Mouse (Mus musculus) ES-E14 (cell line): Measurements from ENCODE around the gene Rnase12. TPM values are rescaled to one million over a fixed set of nuclear protein-coding genes. Genes with fewer than 3 reads are reported as not detected.

Experiments
- DNase-seq: peaks from one replicate; pipeline ENCODE4 v3.0.0-alpha.2; 2013; ENCODE audit warnings: low read depth, low spot score
- H3K27ac ChIP-seq: 2 replicates; pipeline ENCODE4 v1.5.1; 2012; ENCODE audit warnings: low read depth, mild to moderate bottlenecking, low read length, moderate library complexity, mixed read lengths; ENCODE audit not compliant: poor library complexity, insufficient read depth, severe bottlenecking
- H3K36me3 ChIP-seq: 2 replicates; pipeline ENCODE4 v1.6.1; 2012; ENCODE audit warnings: mild to moderate bottlenecking, low read length, moderate library complexity, mixed read lengths; ENCODE audit not compliant: control insufficient read depth, poor library complexity, insufficient read depth, severe bottlenecking
- H3K4me1 ChIP-seq, 2 experiments: fragments of 150-350 bp in 1 of 2; sonication (generic) in 1 of 2; 2 replicates each; pipeline ENCODE4 v1.6.1; 2012; ENCODE audit warnings: low read length in 2 of 2, mild to moderate bottlenecking in 1 of 2, mixed read lengths in 1 of 2; ENCODE audit not compliant: control insufficient read depth in 2 of 2, insufficient read depth in 2 of 2, poor library complexity in 1 of 2
- H3K4me3 ChIP-seq, 2 experiments: fragments of 150-350 bp in 1 of 2; sonication (generic) in 1 of 2; 2 replicates each; pipeline ENCODE4 v1.5.1; 2012; ENCODE audit warnings: low read length in 2 of 2, low read depth in 1 of 2, mild to moderate bottlenecking in 1 of 2, mixed read lengths in 1 of 2; ENCODE audit not compliant: insufficient read depth in 1 of 2, poor library complexity in 1 of 2, severe bottlenecking in 1 of 2
- H3K9ac ChIP-seq: 2 replicates; pipeline ENCODE4 v1.6.1; 2012; ENCODE audit warnings: low read depth, mild to moderate bottlenecking, low read length, mixed read lengths; ENCODE audit not compliant: poor library complexity, insufficient read depth, severe bottlenecking
- H3K9me3 ChIP-seq: fragments of 150-350 bp; sonication (generic); 2 replicates; pipeline ENCODE4 v1.6.1; 2012; ENCODE audit warnings: low read depth, mild to moderate bottlenecking, low read length; ENCODE audit not compliant: control insufficient read depth, insufficient read depth
- CHD2 ChIP-seq: IDR thresholded peaks from 2 replicates; pipeline ENCODE4 v1.6.1; 2014; ENCODE audit warnings: mild to moderate bottlenecking, low read depth, low read length, inconsistent platforms
- HCFC1 ChIP-seq: IDR thresholded peaks from 2 replicates; pipeline ENCODE4 v1.6.1; 2012; ENCODE audit warnings: low read length, inconsistent platforms, borderline replicate concordance; ENCODE audit not compliant: insufficient read depth
- MAFK ChIP-seq: IDR thresholded peaks from 2 replicates; pipeline ENCODE4 v1.6.1; 2014; ENCODE audit warnings: mild to moderate bottlenecking, low read depth, low read length, inconsistent platforms; ENCODE audit not compliant: insufficient read depth
- ZC3H11A ChIP-seq: IDR thresholded peaks from 2 replicates; pipeline ENCODE4 v1.6.1; 2012; ENCODE audit warnings: low read depth, mild to moderate bottlenecking, inconsistent platforms, low read length, borderline replicate concordance
- ZNF384 ChIP-seq: IDR thresholded peaks from 2 replicates; pipeline ENCODE4 v1.6.1; 2012; ENCODE audit warnings: low read depth, low read length, inconsistent platforms
- in situ Hi-C, 2 experiments: fragments of 600-800 bp; cut with MboI; formaldehyde crosslinking; loops; one replicate each; pipeline ENCODE4 v1.15.1; 2025; ENCODE audit warnings: low sequenced_read_pairs in 2 of 2, inconsistent platforms in 1 of 2; ENCODE audit not compliant: unreplicated experiment in 2 of 2
- total RNA-seq: library from RNA; depleted of rRNA; stranded (reverse); fragments of 300-350 nt; gene quantifications from 2 replicates; pipeline ENCODE4 v1.2.3, GENCODE M21; 2012

Gene Rnase12
- total RNA-seq, 1 experiment, result 0.36 TPM

DNA sequence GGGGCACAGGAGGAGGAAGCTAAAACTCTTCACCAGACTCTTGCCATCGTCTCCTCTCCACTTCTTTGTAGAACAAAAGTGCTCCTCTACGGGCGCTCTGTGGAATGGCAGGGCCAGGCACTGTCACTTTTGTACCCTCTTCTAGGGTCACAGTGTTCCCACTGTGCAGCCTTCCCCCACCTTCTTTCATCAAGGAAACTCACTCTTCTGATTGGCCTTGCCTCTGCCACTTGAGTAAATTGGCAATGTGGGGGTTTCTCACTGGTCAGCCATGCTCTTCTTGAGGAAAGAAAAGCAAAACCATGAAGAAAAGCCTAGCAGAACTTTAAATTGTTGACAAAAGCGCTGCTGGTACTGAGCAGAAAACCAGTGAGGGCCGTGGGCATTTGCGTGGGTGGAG, 15.7 kb downstream of the Rnase12 start, which contains the start of gene Rnase9:
TSS of gene Rnase9 (minus strand) at position 101 of the 400 bp plus-strand sequence.
- TF ChIP-seq CHD2 (no peak), MAFK (no peak), ZC3H11A (no peak), ZNF384 (no peak), HCFC1 (no peak)
- H3K4me1 ChIP-seq, result 0 out of 4 replicates have a peak, but pooled peaks cover 3 to 4% of the 10 kb centered on the region in 2 experiments
- no peaks in the 10 kb centered on the region for H3K9me3 ChIP-seq
- no peak within 1 kb of the TSS for H3K9ac ChIP-seq
- no peak for DNase-seq
- no peak within 1 kb of the TSS for H3K4me3 ChIP-seq
- in situ Hi-C loops, result no loop called here
- H3K36me3 ChIP-seq, result no peaks in the 10 kb centered on the region
- H3K27ac ChIP-seq, result no peak within 1 kb of the TSS

DNA sequence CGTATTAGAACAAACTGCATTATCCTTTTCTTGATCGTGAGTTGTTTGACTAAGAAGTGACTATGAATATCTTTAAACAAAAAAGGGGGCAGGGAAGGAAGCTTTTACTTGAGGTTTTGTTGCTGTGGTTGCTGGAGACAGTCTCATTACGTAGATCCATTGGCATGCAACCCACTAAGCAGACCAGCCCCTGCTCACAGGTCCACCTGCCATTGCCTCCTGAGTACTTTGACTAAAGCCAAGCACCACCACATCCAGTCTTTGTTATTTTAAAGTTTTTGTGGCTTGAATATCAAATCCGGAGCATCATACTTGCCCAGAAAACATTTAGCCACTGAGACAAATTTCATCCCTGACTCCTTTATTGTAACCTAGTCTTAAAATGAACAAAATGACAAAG, 21.2 kb downstream of the Rnase12 start:
- Histone ChIP-seq H3K36me3 (no peaks in the 10 kb centered on the region), H3K4me3 (no peak overlapping the region), H3K4me1 (0 out of 4 replicates have a peak, but pooled peaks cover 0 to 3% of the 10 kb centered on the region in 2 experiments), H3K27ac (no peak overlapping the region), H3K9me3 (no peaks in the 10 kb centered on the region), H3K9ac (no peak overlapping the region)
- TF ChIP-seq ZNF384, result no peak
- no peak for TF ChIP-seq CHD2
- TF ChIP-seq MAFK, result no peak
- TF ChIP-seq ZC3H11A, result no peak
- no peak for TF ChIP-seq HCFC1
- in situ Hi-C loops, result no loop called here
- DNase-seq, result no peak

DNA sequence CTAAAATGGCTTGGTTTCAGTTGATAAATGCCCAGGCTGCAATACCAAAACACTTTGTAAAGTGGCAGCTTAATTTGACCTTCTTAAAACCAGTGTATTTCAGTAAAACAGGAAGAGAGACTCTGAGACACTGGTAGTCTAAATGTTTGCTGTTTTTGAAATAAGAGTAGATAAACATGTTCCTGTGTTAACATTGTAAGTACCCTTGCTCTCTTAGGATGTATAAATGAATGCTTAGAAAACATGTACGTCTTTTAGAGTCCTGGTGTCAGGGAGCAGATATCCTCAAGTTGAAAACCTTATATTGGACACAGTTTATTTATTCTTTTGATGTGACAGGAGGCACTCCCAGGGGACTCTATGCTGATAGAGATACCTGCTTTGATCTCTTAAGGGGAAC, 22.3 kb downstream of the Rnase12 start:
- H3K9me3 ChIP-seq, result no peaks in the 10 kb centered on the region
- H3K36me3 ChIP-seq, result no peaks in the 10 kb centered on the region
- TF ChIP-seq CHD2 (no peak), HCFC1 (no peak), MAFK (no peak), ZC3H11A (no peak), ZNF384 (no peak)
- in situ Hi-C loops, result no loop called here
- no peak overlapping the region for H3K4me3 ChIP-seq
- H3K4me1 ChIP-seq, result 0 out of 4 replicates have a peak, but pooled peaks cover 0 to 3% of the 10 kb centered on the region in 2 experiments
- no peak for DNase-seq
- H3K9ac ChIP-seq, result no peak overlapping the region
- H3K27ac ChIP-seq, result no peak overlapping the region

DNA sequence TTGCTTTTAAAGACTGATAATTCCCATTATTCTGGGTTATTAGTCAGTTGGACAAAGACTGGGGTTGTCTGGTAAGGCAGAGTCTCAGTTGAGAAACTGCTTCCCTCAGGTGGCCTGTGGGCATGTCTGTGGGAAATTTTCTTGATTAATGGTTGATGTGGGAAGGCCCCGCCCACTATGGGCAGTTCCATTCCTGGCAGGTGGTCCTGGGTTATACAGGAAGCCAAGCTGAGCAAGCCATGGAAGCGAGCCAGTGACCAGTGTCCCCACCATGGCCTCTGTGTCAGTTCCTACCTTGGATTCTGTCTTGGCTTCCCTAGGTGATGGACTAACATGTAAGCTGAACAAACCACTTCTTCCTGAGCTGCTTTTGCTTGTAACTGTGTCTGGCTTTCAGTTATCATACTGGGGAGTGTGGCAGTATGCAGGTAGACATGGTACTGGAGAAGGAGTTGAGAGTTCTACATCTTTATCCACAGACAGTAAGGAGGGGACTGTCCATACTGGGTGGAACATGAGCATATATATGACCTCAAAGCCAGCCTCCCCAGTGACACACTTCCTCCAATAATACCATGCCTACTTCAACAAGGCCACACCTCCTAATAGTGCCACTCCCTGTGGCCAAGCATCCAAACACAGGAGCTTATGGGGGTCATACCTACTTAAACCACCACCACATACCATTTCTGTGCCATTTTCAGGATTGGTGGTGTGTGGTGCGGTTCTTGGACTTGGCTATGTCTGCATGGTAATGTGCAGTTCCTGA, 29.9 kb downstream of the Rnase12 start:
- no peak for TF ChIP-seq CHD2
- TF ChIP-seq ZNF384, result no peak
- TF ChIP-seq HCFC1, result no peak
- no peak for TF ChIP-seq MAFK
- no peak for TF ChIP-seq ZC3H11A
- in situ Hi-C loops, result no loop called here
- H3K27ac ChIP-seq, result no peak overlapping the region
- H3K9me3 ChIP-seq, result no peaks in the 10 kb centered on the region
- no peak overlapping the region for H3K4me3 ChIP-seq
- H3K9ac ChIP-seq, result no peak overlapping the region
- no peaks in the 10 kb centered on the region for H3K4me1 ChIP-seq
- H3K36me3 ChIP-seq, result no peaks in the 10 kb centered on the region
- no peak for DNase-seq
